Mouse (Mus musculus) CD4-positive helper T cell, adult 2 months (primary cell): ENCODE measurements at regions not wholly inside any gene's neighbourhood (a gene's known extent, or its start where the extent isn't known, plus 50 kb on each side); places are given as distances from the start of the nearest gene placed in this dataset.

Source experiments
- DNase-seq: peaks from one replicate; pipeline ENCODE4 v3.0.0-alpha.2; 2012; ENCODE audit warnings: low read depth, missing footprints, low spot score

- no peak for DNase-seq
Observed at GRCm38 (mm10) chr13:37617015-37617414, 161.2 kb upstream of the Rreb1 start.

- DNase-seq: peak; percentile 37
Observed at GRCm38 (mm10) chr13:37619841-37620725, 158.1 kb upstream of the Rreb1 start.

DNA sequence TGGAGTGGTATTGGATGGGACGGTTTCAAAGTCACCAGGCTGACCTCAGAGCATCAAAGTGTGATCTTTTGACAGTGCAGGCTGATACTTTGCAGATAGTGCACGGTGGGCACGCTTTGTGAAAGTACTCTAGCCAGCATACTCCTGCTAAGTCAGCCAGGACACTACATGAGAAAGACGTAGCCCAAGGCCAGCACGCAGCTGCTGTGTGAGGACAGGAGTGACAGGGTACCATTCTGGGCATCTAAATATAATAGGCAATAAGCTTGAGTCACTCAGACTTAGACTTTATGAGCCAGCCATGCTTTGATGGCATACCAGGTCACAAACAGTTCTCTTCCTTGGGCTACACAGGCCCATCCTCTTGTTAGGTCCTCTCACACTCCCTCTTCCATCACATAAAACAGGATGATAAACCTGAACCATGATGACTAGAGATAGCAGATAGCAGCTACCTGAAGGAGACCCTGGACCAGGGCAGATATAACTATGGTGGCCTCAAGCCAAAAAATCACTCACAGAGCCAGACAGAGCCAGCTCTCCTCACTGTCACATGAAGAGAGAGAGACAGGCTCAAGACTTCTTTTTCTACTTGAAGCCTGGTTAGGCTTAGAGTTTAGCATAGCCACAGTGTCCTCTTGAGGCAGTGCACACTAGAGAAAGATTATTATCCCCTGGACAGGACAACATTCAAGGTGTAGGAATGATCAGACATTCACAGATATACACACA lies 156.7 kb upstream of the Rreb1 start:
- no peak for DNase-seq

DNA sequence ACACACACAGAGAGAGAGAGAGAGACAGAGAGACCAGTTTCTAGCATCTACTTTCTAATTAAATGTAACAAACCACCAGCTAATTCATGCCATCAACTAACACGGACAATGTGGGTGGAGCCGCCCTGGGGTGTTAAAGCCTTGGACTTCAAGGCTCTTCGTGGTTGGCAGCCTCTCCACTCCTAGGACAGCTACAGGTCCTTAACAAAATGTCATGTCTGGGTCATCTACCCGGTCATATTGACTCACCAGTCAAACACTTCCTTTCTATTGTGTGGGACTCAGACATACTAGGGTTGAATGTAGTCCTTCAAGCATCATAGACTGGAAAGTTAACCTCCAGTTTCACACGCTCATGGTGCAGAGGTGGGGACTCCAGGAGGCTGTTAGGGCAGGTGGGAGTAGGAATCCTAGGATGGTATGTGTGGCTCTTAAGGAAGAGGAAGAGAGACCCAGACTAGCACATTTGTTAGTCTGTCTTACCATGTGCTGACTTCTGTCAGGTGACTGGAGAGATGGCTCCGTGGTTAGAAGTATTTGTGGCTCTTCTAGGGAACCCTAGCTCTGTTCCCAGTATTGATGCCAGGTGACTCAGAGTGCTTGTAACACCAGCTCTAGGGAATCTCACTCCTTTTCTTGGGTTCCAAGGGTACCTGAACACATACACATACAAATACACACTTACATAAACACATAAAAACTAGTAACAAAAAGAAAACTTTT lies 155.7 kb upstream of the Rreb1 start:
- DNase-seq: no peak

- DNase-seq: no peak
Observed at GRCm38 (mm10) chr13:37624741-37625140, 153.5 kb upstream of the Rreb1 start.

- DNase-seq: no peak
Observed at GRCm38 (mm10) chr13:37625532-37626235, 152.5 kb upstream of the Rreb1 start.

GRCm38 (mm10) chr13:37628391-37629270 lies 149.6 kb upstream of the Rreb1 start:
- peak; percentile 41 for DNase-seq

GRCm38 (mm10) chr13:37629271-37629899 lies 148.8 kb upstream of the Rreb1 start:
- DNase-seq: no peak

- no peak for DNase-seq
Observed at GRCm38 (mm10) chr13:37632835-37633440, 145.3 kb upstream of the Rreb1 start.

GRCm38 (mm10) chr13:37636363-37636762 lies 141.8 kb upstream of the Rreb1 start:
- DNase-seq: no peak

GRCm38 (mm10) chr13:37637151-37637550 lies 141.0 kb upstream of the Rreb1 start:
- DNase-seq: no peak

GRCm38 (mm10) chr13:37638071-37638511 lies 140.1 kb upstream of the Rreb1 start:
- DNase-seq: no peak

GRCm38 (mm10) chr13:37642410-37643093 lies 135.6 kb upstream of the Rreb1 start:
- DNase-seq: no peak

DNA sequence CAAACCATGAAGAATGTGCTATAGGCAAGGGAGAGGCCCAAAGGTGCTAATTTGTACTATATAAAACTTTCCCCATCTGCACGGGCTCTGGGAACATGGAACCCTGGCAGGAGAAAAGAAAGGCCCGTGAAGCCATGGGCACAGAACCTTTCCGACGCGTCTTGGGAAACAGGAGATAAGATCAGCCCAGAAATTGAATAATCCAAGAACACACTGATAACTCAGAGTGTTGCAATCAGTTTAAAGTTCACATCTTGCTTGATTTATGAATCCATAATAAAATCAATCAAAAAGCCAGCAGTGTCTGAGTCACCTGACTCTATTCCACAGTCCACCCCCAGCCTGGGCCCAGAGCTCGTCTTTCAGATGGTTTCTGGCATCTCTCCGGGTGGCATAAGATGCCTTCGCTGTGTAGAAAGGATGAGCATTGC lies 133.4 kb upstream of the Rreb1 start:
- DNase-seq: no peak

GRCm38 (mm10) chr13:37649467-37650080 lies 128.6 kb upstream of the Rreb1 start:
- DNase-seq: no peak

DNA sequence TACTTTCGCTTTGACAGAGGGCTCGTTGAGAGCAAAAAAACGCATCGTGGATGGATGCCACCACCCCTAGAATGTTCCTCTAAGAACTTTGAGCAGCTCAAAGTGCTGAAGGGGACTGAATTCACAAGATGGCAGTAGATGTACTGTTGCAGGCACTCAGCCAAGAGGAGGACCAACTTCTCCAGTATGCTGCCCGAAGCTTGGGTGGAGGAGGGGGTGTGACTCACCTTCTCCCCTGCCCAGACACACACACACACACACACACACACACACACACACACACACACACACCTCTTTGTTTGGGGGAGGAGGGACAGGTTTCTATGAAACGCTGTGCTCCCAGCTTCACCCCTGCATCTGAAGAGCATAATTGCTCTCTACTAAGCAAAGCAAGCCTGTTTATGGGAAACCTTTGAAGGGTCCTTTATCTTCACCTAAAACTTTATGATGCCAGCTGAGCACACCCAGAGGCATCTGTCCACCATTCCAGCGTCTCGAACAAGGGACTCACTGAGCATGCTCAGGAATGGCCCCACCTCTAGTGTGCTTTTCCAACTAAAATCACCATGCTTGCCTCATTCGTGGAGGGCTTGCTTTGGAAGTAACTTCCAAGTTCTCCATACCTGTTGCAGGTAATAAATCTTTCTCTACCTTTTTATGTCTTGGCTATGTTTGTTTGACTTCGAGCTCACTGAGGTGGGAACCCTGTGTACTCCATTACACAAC lies 126.8 kb upstream of the Rreb1 start:
- DNase-seq: no peak

DNA sequence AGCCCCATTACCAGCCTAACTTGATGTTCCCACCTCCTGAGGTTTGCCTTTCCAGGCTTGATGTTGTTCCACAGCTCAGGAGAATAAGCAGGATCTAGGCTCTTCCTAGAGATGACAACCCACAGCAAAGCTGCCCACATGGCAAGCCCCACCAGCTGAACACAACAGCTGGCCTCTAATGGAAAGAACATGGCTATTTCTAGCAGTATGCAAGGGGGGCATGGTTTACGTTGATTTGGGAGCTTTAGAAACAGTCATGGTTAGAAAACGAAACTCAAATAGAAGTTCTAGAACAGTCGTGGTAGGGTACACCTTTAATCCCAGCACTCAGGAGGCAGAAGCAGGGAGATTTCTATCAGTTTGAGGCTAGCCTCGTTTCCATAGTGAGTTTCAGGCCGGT lies 123.5 kb upstream of the Rreb1 start:
- peak; percentile 14 for DNase-seq

DNA sequence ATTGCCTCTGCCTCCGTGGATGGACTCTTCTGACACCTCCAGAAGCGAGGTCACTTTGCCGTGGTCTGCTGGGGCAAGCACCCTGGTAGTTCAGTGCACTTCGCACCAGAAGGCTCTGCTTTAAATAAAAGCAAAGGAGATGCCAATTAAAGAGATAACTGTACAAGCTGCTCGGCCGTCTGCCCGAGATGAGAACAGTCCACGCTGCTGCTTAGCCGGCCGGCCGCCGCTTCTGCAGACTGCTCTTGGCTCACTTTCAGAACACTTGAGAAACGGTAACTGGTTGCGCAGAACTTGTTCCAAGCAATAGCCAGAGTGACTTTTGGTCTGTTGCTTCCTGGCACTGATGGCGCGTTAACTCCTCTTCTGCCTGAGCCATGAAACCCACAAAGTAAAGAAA lies 121.0 kb upstream of the Rreb1 start:
- DNase-seq: peak; percentile 34
